Mouse (Mus musculus) spleen, adult 2 months (tissue): ENCODE measurements around the gene Hacd2. TPM values are rescaled to one million over a fixed set of nuclear protein-coding genes. Genes with fewer than 3 reads are reported as not detected.

Experiments
- DNase-seq, 2 experiments: peaks; one replicate each; pipeline versions ENCODE4 v3.0.0 to v3.0.0-alpha.2; 2012 to 2021; ENCODE audit warnings: low spot score in 2 of 2, low read depth in 1 of 2
- H3K27ac ChIP-seq: fragments of 200-500 bp; 2 replicates; pipeline ENCODE4 v1.5.1; 2012; ENCODE audit warnings: low read length, inconsistent platforms; ENCODE audit not compliant: insufficient read depth
- H3K27me3 ChIP-seq: fragments of 200-500 bp; 2 replicates; pipeline ENCODE4 v1.6.1; 2012; ENCODE audit warnings: mild to moderate bottlenecking, moderate library complexity, low read length, inconsistent platforms; ENCODE audit not compliant: control insufficient read depth, insufficient read depth
- H3K36me3 ChIP-seq: fragments of 200-500 bp; 2 replicates; pipeline ENCODE4 v1.6.1; 2012; ENCODE audit warnings: mild to moderate bottlenecking, low read length, inconsistent platforms; ENCODE audit not compliant: control insufficient read depth, insufficient read depth
- H3K4me1 ChIP-seq: fragments of 200-500 bp; 2 replicates; pipeline ENCODE4 v1.6.1; 2011; ENCODE audit warnings: inconsistent platforms; ENCODE audit not compliant: control insufficient read depth, insufficient read depth, insufficient read length
- H3K4me3 ChIP-seq: fragments of 200-500 bp; 2 replicates; pipeline ENCODE4 v1.5.1; 2011; ENCODE audit warnings: mild to moderate bottlenecking, inconsistent platforms; ENCODE audit not compliant: insufficient read depth, insufficient read length; ENCODE audit errors: extremely low read depth
- CTCF ChIP-seq: fragments of 200-500 bp; IDR thresholded peaks from 2 replicates; pipeline ENCODE4 v1.5.1; 2011; ENCODE audit warnings: mild to moderate bottlenecking, inconsistent platforms; ENCODE audit not compliant: insufficient read depth, insufficient read length, insufficient replicate concordance; ENCODE audit errors: extremely low read depth
- POLR2A ChIP-seq: fragments of 200-500 bp; IDR thresholded peaks from 2 replicates; pipeline ENCODE4 v1.6.1; 2011; ENCODE audit warnings: low read depth, low read length, inconsistent platforms
- WGBS: fragments of 180-500 bp; shearing (Covaris S2); methylation state at CpG from one replicate; pipeline ENCODE4 v1.1.7; 2018; 5-methylcytosine and 5-hydroxymethylcytosine counted together
- polyA plus RNA-seq: library from polyadenylated mRNA; depleted of rRNA; stranded (reverse); fragments of >200 nt; gene quantifications from 2 replicates; pipeline ENCODE4 v1.2.3, GENCODE M21; 2012

Hacd2 gene
- polyA plus RNA-seq, 1 experiment = 13.9 TPM

DNA sequence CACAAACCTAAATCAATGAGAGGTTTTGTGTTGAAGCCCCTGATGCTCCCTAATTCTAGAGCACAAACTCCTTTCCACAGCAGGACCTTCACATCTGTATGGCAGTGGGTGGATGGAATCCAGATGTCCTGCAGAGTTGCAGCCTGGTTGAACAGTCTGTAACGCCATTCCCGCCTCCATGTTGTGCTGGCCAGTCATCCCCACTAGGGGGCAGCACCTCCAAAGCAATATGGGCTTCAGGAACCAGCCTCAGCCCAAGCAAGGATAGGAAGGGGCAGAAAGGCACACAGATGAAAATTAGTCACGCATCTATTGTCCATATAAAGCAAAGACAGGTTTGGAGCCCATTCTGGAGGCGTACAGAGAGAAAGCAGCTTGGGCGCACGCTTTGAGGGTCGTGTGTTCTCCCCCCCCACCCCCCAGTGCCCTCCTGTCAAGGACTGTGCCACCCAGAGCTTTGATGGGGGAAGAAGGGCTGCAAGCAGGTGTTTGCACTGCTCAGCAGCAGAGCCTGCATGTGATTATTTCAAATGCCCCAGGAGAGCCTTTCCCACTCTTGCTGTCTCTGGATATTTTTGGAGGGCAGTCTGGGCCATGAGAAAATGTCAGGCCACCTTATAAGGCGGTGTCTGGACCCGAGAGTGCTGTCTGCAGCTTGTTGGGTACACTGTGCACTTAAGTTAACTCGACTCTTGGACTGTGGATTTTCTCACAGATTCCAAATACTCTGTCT is 88.3 kb downstream of the Hacd2 start:
- Histone ChIP-seq H3K27ac (no peak overlapping the region), H3K4me1 (no peaks in the 10 kb centered on the region), H3K27me3 (no peaks in the 10 kb centered on the region), H3K36me3 (peaks cover 4% of the 10 kb centered on the region; the same call in 1 of the 2 replicates), H3K4me3 (no peak overlapping the region)
- TF ChIP-seq POLR2A = no peak
- TF ChIP-seq CTCF = peak; percentile 84; the same call in 1 of the 2 replicates
- DNase-seq = peak; percentile 8 to 46
- WGBS = 44% methylated on average over 10 of the region's 10 CpGs

- peak; percentile 0; the same call in 1 of the 2 replicates for TF ChIP-seq CTCF
- no peak for TF ChIP-seq POLR2A
- Histone ChIP-seq H3K36me3 (peaks cover 4% of the 10 kb centered on the region; the same call in 1 of the 2 replicates), H3K27ac (no peak overlapping the region), H3K27me3 (no peaks in the 10 kb centered on the region), H3K4me3 (no peak overlapping the region), H3K4me1 (no peaks in the 10 kb centered on the region)
- 74% methylated on average over 8 of the region's 8 CpGs for WGBS
- DNase-seq = no peak
These were observed 89.0 kb downstream of the Hacd2 start for GRCm38 (mm10) chr16:35111143-35111620.

GRCm38 (mm10) chr16:35113496-35113895 is 91.3 kb downstream of the Hacd2 start:
- TF ChIP-seq POLR2A (no peak), CTCF (no peak)
- no peak for DNase-seq
- WGBS = 91% methylated on average over 5 of the region's 5 CpGs
- no peaks in the 10 kb centered on the region for H3K27me3 ChIP-seq
- no peak overlapping the region for H3K4me3 ChIP-seq
- no peaks in the 10 kb centered on the region for H3K4me1 ChIP-seq
- H3K36me3 ChIP-seq = no peaks in the 10 kb centered on the region
- H3K27ac ChIP-seq = no peak overlapping the region

GRCm38 (mm10) chr16:35116328-35116956 is 94.2 kb downstream of the Hacd2 start:
- Histone ChIP-seq H3K27me3 (no peaks in the 10 kb centered on the region), H3K4me3 (no peak overlapping the region), H3K36me3 (no peaks in the 10 kb centered on the region), H3K27ac (no peak overlapping the region), H3K4me1 (no peaks in the 10 kb centered on the region)
- no peak for DNase-seq
- 85% methylated on average over 7 of the region's 7 CpGs for WGBS
- TF ChIP-seq CTCF (no peak), POLR2A (no peak)

- H3K4me3 ChIP-seq = no peak overlapping the region
These were observed 95.2 kb downstream of the Hacd2 start for GRCm38 (mm10) chr16:35117436-35117835.

DNA sequence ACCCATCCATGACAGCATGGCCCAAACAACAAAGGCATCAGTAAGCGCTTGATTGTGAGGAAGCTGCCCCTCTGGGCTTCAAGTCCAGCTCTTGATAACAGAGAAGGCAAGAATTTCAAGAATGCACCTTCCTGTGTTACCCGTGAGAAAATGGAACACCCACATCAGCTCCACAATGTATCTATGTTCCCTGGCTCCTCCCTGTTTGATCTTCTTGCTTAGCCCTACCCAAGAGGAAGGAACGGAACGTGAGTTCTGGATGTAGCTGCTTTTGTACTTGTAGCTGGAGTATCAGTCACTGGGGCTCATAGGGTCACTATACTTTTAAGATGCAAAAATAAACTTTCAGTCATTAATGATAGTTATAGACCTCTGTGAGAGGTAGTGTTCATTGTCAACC is 98.4 kb downstream of the Hacd2 start:
- TF ChIP-seq CTCF = no peak
- no peak for TF ChIP-seq POLR2A
- H3K36me3 ChIP-seq = no peaks in the 10 kb centered on the region
- H3K4me1 ChIP-seq = no peaks in the 10 kb centered on the region
- no peaks in the 10 kb centered on the region for H3K27me3 ChIP-seq
- no peak overlapping the region for H3K4me3 ChIP-seq
- DNase-seq = no peak
- H3K27ac ChIP-seq = no peak overlapping the region
- 81% methylated on average over 4 of the region's 4 CpGs for WGBS

More at GRCm38 (mm10) chr16:35117436-35117835, 95.2 kb downstream of the Hacd2 start:
- no peak for TF ChIP-seq CTCF
- TF ChIP-seq POLR2A = no peak
- 81% methylated on average over 7 of the region's 7 CpGs for whole genome bisulfite sequencing
- Histone ChIP-seq H3K27ac (no peak overlapping the region), H3K27me3 (no peaks in the 10 kb centered on the region), H3K36me3 (no peaks in the 10 kb centered on the region), H3K4me1 (no peaks in the 10 kb centered on the region)
- DNase-seq = no peak

GRCm38 (mm10) chr16:35127270-35127669 is 105.0 kb downstream of the Hacd2 start:
- TF ChIP-seq POLR2A = no peak
- no peaks in the 10 kb centered on the region for H3K4me1 ChIP-seq
- H3K4me3 ChIP-seq = no peak overlapping the region
- no peaks in the 10 kb centered on the region for H3K27me3 ChIP-seq
- no peak for DNase-seq
- H3K27ac ChIP-seq = no peak overlapping the region
- WGBS = 88% methylated on average over 5 of the region's 5 CpGs
- H3K36me3 ChIP-seq = no peaks in the 10 kb centered on the region
